Mouse (Mus musculus): ENCODE measurements around the gene Sema4f. TPM values are rescaled to one million over a fixed set of nuclear protein-coding genes. Genes with fewer than 3 reads are reported as not detected.

The Sema4f gene
- polyA plus RNA-seq, 1 experiment from 2014 or later, result 0.12 TPM

DNA sequence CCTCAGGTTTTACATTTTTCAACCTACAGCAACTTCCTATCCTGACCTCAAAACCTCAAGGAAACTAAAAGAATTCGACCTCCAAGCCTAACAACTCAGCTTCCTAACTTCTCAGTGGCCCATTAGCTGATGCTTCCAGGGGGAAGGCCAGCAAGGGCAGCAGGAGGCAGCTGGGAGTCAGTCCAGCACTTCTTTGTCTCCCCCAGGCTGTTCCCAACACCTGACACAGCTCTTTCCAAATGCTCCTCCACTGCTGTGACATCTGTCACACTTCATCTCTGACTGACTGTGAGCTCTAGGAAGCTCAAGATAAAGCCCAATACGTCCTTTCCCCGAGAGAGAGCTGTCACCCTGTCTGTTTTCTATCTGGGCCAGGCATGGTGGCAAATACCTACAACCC is 55.0 kb downstream of the Sema4f start:
- Histone ChIP-seq H3K27ac (ENCODE audit: low read depth) (no peak overlapping the region), H3K9me3 (ENCODE audit: low read length) (no peaks in the 10 kb centered on the region), H3K4me2 (ENCODE audit: low read depth, low read length) (no peak overlapping the region), H3K27me3 (ENCODE audit: insufficient read depth, low read length) (no peaks in the 10 kb centered on the region), H3K4me3 (ENCODE audit: low read depth, low read length) (no peak overlapping the region), H3K4me1 (ENCODE audit: insufficient read depth) (no peaks in the 10 kb centered on the region), H3K9ac (replicated peaks) (no peak overlapping the region), H3K36me3 (replicated peaks; ENCODE audit: insufficient read depth, low read length) (no peaks in the 10 kb centered on the region)
- DNase-seq (no peak), ATAC-seq (no peak)
- TF ChIP-seq CTCF (IDR thresholded peaks at IDR 0.05; ENCODE audit: low read depth), result no peak
- no peak for TF ChIP-seq EP300 (IDR thresholded peaks at IDR 0.05; ENCODE audit: low read depth)
- 25% methylated on average over 3 of the region's 3 CpGs for WGBS (ENCODE audit: insufficient replicate concordance)

DNA sequence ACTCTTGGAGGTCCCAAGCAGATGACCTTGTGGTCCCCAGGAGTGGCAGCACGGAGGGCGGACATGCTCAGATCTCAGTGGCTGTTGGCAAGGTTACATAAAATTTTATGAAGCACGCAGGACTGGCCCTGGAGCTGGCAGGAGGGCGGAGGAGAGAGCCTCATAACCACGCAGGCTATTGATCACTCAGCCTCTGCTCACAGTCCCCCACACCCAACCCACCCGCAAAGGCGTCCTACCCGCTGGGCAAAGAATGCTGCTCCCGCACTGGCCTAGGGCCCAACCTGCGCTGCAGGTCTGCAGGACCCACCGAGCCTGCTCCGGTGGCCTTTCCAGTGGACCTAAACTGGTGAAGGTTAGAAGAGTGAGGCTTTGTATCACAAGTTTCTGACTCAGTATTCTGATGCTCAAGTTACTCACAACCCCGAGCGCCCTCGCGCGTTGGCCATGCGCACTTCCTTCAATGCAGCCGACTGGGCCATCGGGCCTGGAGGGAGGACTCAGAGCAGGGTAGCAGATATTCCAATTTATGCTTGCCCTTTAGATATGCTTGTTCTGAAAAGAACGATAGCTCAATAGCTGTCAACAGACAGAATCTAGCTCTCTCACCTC is 58.0 kb downstream of the Sema4f start:
- no peaks in the 10 kb centered on the region for H3K27me3 ChIP-seq (ENCODE audit: insufficient read depth, low read length)
- H3K27ac ChIP-seq (ENCODE audit: low read depth), result no peak overlapping the region
- H3K36me3 ChIP-seq (replicated peaks; ENCODE audit: insufficient read depth, low read length), result no peaks in the 10 kb centered on the region
- TF ChIP-seq EP300 (IDR thresholded peaks at IDR 0.05; ENCODE audit: low read depth) (no peak), CTCF (IDR thresholded peaks at IDR 0.05; ENCODE audit: low read depth) (peak; percentile 70)
- H3K4me1 ChIP-seq (ENCODE audit: insufficient read depth), result no peaks in the 10 kb centered on the region
- H3K4me2 ChIP-seq (ENCODE audit: low read depth, low read length), result 0 out of 2 replicates have a peak overlapping the region, but pooled peaks have one; percentile 26
- ATAC-seq, result peak; percentile 31; the same call in 1 of the 2 replicates
- no peaks in the 10 kb centered on the region for H3K9me3 ChIP-seq (ENCODE audit: low read length)
- WGBS (ENCODE audit: insufficient replicate concordance), result 49% methylated on average over 21 of the region's 21 CpGs
- H3K4me3 ChIP-seq (ENCODE audit: low read depth, low read length), result no peak overlapping the region
- no peak overlapping the region for H3K9ac ChIP-seq (replicated peaks)
- DNase-seq, result peak; percentile 71

DNA sequence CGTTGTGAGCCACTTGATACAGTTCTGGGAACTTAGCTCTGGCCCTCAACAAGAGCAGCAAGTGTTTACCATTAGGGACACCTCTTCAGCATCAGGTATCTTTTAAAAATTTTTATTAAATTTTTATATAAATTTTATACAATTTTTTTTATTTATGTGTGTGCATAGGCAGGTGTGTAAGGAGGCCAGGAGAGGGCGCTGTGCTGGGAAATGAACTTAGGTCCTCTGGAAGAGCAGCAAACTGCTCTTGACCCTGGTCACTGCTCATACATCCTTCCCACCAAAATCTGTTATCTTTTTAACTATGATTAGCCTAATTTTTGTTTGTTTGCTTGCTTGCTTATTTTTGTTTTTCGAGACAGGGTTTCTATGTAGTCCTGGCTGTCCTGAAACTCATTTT is 58.8 kb downstream of the Sema4f start:
- no peaks in the 10 kb centered on the region for H3K27me3 ChIP-seq (ENCODE audit: insufficient read depth, low read length)
- ATAC-seq (no peak), DNase-seq (peak; percentile 40)
- 74% methylated on average over 3 of the region's 3 CpGs for WGBS (ENCODE audit: insufficient replicate concordance)
- no peaks in the 10 kb centered on the region for H3K4me1 ChIP-seq (ENCODE audit: insufficient read depth)
- TF ChIP-seq CTCF (IDR thresholded peaks at IDR 0.05; ENCODE audit: low read depth), result peak; percentile 35
- TF ChIP-seq EP300 (IDR thresholded peaks at IDR 0.05; ENCODE audit: low read depth), result no peak
- no peak overlapping the region for H3K4me2 ChIP-seq (ENCODE audit: low read depth, low read length)
- no peak overlapping the region for H3K9ac ChIP-seq (replicated peaks)
- no peak overlapping the region for H3K4me3 ChIP-seq (ENCODE audit: low read depth, low read length)
- no peaks in the 10 kb centered on the region for H3K9me3 ChIP-seq (ENCODE audit: low read length)
- H3K36me3 ChIP-seq (replicated peaks; ENCODE audit: insufficient read depth, low read length), result no peaks in the 10 kb centered on the region
- H3K27ac ChIP-seq (ENCODE audit: low read depth), result no peak overlapping the region

GRCm38 (mm10) chr6:82879463-82880089 is 60.0 kb downstream of the Sema4f start:
- ATAC-seq (no peak), DNase-seq (no peak)
- H3K4me3 ChIP-seq (ENCODE audit: low read depth, low read length), result no peak overlapping the region
- H3K27me3 ChIP-seq (ENCODE audit: insufficient read depth, low read length), result no peaks in the 10 kb centered on the region
- no peak overlapping the region for H3K4me2 ChIP-seq (ENCODE audit: low read depth, low read length)
- no peak for TF ChIP-seq CTCF (IDR thresholded peaks at IDR 0.05; ENCODE audit: low read depth)
- no peak for TF ChIP-seq EP300 (IDR thresholded peaks at IDR 0.05; ENCODE audit: low read depth)
- no peak overlapping the region for H3K9ac ChIP-seq (replicated peaks)
- no peak overlapping the region for H3K27ac ChIP-seq (ENCODE audit: low read depth)
- H3K36me3 ChIP-seq (replicated peaks; ENCODE audit: insufficient read depth, low read length), result no peaks in the 10 kb centered on the region
- no peaks in the 10 kb centered on the region for H3K9me3 ChIP-seq (ENCODE audit: low read length)
- 70% methylated on average over 11 of the region's 11 CpGs for WGBS (ENCODE audit: insufficient replicate concordance)
- no peaks in the 10 kb centered on the region for H3K4me1 ChIP-seq (ENCODE audit: insufficient read depth)

DNA sequence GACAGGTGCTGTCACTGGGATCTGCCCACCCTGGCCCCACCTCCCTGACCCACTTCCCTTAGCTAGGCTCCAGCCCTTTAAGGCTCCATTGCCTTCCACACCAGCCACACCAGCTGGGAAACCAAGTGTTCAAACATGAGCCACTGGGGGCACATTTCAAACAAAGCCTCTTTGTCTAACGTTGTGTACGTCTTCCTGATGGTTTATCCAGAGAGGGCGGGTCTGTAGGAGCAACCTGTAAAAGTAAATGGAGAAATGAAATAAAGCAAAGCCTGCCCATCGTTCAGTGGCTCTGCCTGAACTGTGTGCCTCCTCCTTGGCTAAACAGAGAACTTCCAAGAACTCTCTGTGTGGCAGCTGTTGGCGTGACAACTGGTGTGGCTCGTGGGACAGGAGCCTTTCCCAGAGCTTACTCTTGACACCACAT is 64.0 kb downstream of the Sema4f start:
- H3K36me3 ChIP-seq (replicated peaks; ENCODE audit: insufficient read depth, low read length), result no peaks in the 10 kb centered on the region
- WGBS (ENCODE audit: insufficient replicate concordance), result 56% methylated on average over 6 of the region's 6 CpGs
- no peak overlapping the region for H3K4me3 ChIP-seq (ENCODE audit: low read depth, low read length)
- no peaks in the 10 kb centered on the region for H3K4me1 ChIP-seq (ENCODE audit: insufficient read depth)
- no peak overlapping the region for H3K4me2 ChIP-seq (ENCODE audit: low read depth, low read length)
- H3K27me3 ChIP-seq (ENCODE audit: insufficient read depth, low read length), result no peaks in the 10 kb centered on the region
- ATAC-seq (no peak), DNase-seq (no peak)
- no peak overlapping the region for H3K27ac ChIP-seq (ENCODE audit: low read depth)
- no peaks in the 10 kb centered on the region for H3K9me3 ChIP-seq (ENCODE audit: low read length)
- TF ChIP-seq EP300 (IDR thresholded peaks at IDR 0.05; ENCODE audit: low read depth) (no peak), CTCF (IDR thresholded peaks at IDR 0.05; ENCODE audit: low read depth) (no peak)
- H3K9ac ChIP-seq (replicated peaks), result no peak overlapping the region

GRCm38 (mm10) chr6:82872332-82872707 is 67.2 kb downstream of the Sema4f start:
- ATAC-seq, result peak; percentile 60
- no peak for TF ChIP-seq CTCF (IDR thresholded peaks at IDR 0.05; ENCODE audit: low read depth)
- peak; percentile 77 for TF ChIP-seq EP300 (IDR thresholded peaks at IDR 0.05; ENCODE audit: low read depth)
- no peak for DNase-seq
- Histone ChIP-seq H3K4me3 (ENCODE audit: low read depth, low read length) (no peak overlapping the region), H3K27me3 (ENCODE audit: insufficient read depth, low read length) (no peaks in the 10 kb centered on the region), H3K9ac (replicated peaks) (no peak overlapping the region), H3K36me3 (replicated peaks; ENCODE audit: insufficient read depth, low read length) (no peaks in the 10 kb centered on the region), H3K4me1 (ENCODE audit: insufficient read depth) (no peaks in the 10 kb centered on the region), H3K27ac (ENCODE audit: low read depth) (peak overlapping the region; percentile 57; the same call in 1 of the 2 replicates), H3K9me3 (ENCODE audit: low read length) (no peaks in the 10 kb centered on the region), H3K4me2 (ENCODE audit: low read depth, low read length) (peak overlapping the region; percentile 22; the same call in 1 of the 2 replicates)
- 38% methylated on average over 6 of the region's 6 CpGs for WGBS (ENCODE audit: insufficient replicate concordance)
